Comparison of ENCODE assay signal across 22 mouse cellular contexts in the genomic region with DNA sequence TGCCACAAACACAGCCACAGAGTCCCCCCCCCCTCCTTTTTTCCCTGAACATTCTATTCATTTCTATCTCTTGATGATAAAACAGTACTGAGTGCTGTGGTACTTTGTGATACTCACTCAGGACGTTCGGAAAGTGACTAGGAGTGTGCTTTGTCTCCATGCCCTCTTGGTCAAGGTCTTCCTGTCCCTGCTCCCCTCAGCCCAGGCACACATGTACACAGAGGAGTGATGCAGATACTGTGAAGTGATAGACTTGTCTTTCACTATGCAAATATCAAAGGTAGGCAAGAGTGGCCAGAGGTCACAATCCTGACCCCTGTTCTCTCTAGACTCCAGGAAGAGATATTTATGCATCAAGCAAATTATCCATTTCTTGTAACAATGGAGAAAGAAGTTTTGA. TPM values are rescaled to one million over a fixed set of nuclear protein-coding genes. Genes with fewer than 3 reads are reported as not detected.
"Had no signal": no experiment of that assay in that cellular context is flagged by ENCODE, and none has a peak within 500 bp of the region (broad histone marks: within the 10 kb centered on the region; RNA-seq: fewer than 3 reads in every experiment).

No protein-coding gene starts in this region.

- DNase-seq: kidney, adult 11 months; kidney, adult 8-10 months; kidney, postnatal 10 days; lung, embryonic 14.5 days; right cerebral cortex, adult 18-20 months; right cerebral cortex, postnatal 14 days; right cerebral cortex, postnatal 4 days; thymus, adult 2 months; thymus, postnatal 14 days had no signal

- H3K4me3 ChIP-seq: intestine, embryonic 15.5 days; kidney, embryonic 15.5 days; limb, embryonic 10.5 days; limb, embryonic 13.5 days; midbrain, embryonic 13.5 days had no signal

- ATAC-seq: intestine, embryonic 15.5 days had no signal

- H3K9me3 ChIP-seq: intestine, embryonic 15.5 days; kidney, embryonic 15.5 days; limb, embryonic 10.5 days; limb, embryonic 13.5 days; midbrain, embryonic 13.5 days had no signal

- H3K9ac ChIP-seq: intestine, embryonic 15.5 days; kidney, embryonic 15.5 days; limb, embryonic 13.5 days; liver, embryonic 14.5 days; lung, embryonic 14.5 days; midbrain, embryonic 13.5 days had no signal

- H3K4me1 ChIP-seq: limb, embryonic 10.5 days; limb, embryonic 13.5 days; midbrain, embryonic 13.5 days had no signal

- H3K36me3 ChIP-seq: intestine, embryonic 15.5 days; kidney, embryonic 15.5 days; limb, embryonic 10.5 days; limb, embryonic 13.5 days; midbrain, embryonic 13.5 days had no signal

- H3K4me2 ChIP-seq: intestine, embryonic 15.5 days; kidney, embryonic 15.5 days; limb, embryonic 13.5 days; lung, embryonic 14.5 days; midbrain, embryonic 13.5 days had no signal

- H3K27ac ChIP-seq: intestine, embryonic 15.5 days; kidney, embryonic 15.5 days; limb, embryonic 10.5 days; limb, embryonic 13.5 days; liver, embryonic 14.5 days; macrophage; midbrain, embryonic 13.5 days; stomach, postnatal 0 days had no signal

- H3K27me3 ChIP-seq: intestine, embryonic 15.5 days; kidney, embryonic 15.5 days; limb, embryonic 13.5 days; midbrain, embryonic 13.5 days had no signal

RNA-seq across cellular contexts. Expression of gene Tmem212, which starts 11.1 kb away (rescaled TPM):
- total RNA-seq: left cerebral cortex, postnatal 25 days; megakaryocyte, adult 5-6 weeks had no signal
- polyA plus RNA-seq: intestine, embryonic 15.5 days; kidney, embryonic 15.5 days; limb, embryonic 10.5 days; limb, embryonic 13.5 days; liver, embryonic 14.5 days; lung, embryonic 14.5 days; macrophage; midbrain, embryonic 13.5 days; neural tube, embryonic 11.5 days; neural tube, embryonic 14.5 days; stomach, embryonic 14.5 days; stomach, postnatal 0 days had no signal
